Mouse (Mus musculus): ENCODE measurements at regions not wholly inside any gene's neighbourhood (a gene's known extent, or its start where the extent isn't known, plus 50 kb on each side); places are given as distances from the start of the nearest gene placed in this dataset.

GRCm38 (mm10) chr15:50345536-50345935, 3539.2 kb upstream of the Gm7489 start:
- TF ChIP-seq POLR2A (IDR thresholded peaks at IDR 0.05; ENCODE audit: insufficient read length, low read depth) (no peak), TCF3 (IDR thresholded peaks at IDR 0.05; ENCODE audit: insufficient read length, low read depth) (no peak), MAX (IDR thresholded peaks at IDR 0.05; ENCODE audit: low read depth) (no peak), E2F4 (IDR thresholded peaks at IDR 0.05; ENCODE audit: insufficient read depth) (no peak), USF1 (IDR thresholded peaks at IDR 0.05; ENCODE audit: low read depth) (no peak)

All from myocyte (in vitro differentiated cells).